Mouse (Mus musculus) stomach, postnatal 0 days (tissue): Measurements from ENCODE around the gene Map3k20. TPM values are rescaled to one million over a fixed set of nuclear protein-coding genes. Genes with fewer than 3 reads are reported as not detected.

Source experiments
- ATAC-seq: fragments of 200-750 bp; cut with Nextera tagmentation; 2 replicates; pipeline ENCODE4 v1.8.0; 2017; ENCODE audit not compliant: low FRiP score, low TSS enrichment
- DNase-seq: peaks from one replicate; pipeline ENCODE4 v3.0.0-alpha.2; 2016; ENCODE audit warnings: low spot score
- H3K27ac ChIP-seq: fragments of 300-500 bp; sonication (generic); replicated peaks from 2 replicates; pipeline ENCODE4 v1.5.1; 2014; ENCODE audit warnings: mild to moderate bottlenecking, control low read depth
- H3K27me3 ChIP-seq: fragments of 300-500 bp; sonication (generic); 2 replicates; pipeline ENCODE4 v1.6.1; 2014; ENCODE audit warnings: low read length; ENCODE audit not compliant: control insufficient read depth, insufficient read depth
- H3K36me3 ChIP-seq: fragments of 300-500 bp; sonication (generic); 2 replicates; pipeline ENCODE4 v1.6.1; 2014; ENCODE audit warnings: low read length, mixed read lengths; ENCODE audit not compliant: control insufficient read depth, insufficient read depth
- H3K4me1 ChIP-seq: fragments of 300-500 bp; sonication (generic); replicated peaks from 2 replicates; pipeline ENCODE4 v1.6.1; 2014; ENCODE audit warnings: antibody characterized with exemption; ENCODE audit not compliant: control insufficient read depth, insufficient read depth
- H3K4me2 ChIP-seq: fragments of 300-500 bp; sonication (generic); replicated peaks from 2 replicates; pipeline ENCODE4 v1.6.1; 2014; ENCODE audit warnings: low read depth, mild to moderate bottlenecking, control low read depth, moderate library complexity
- H3K4me3 ChIP-seq: fragments of 300-500 bp; sonication (generic); 2 replicates; pipeline ENCODE4 v1.5.1; 2014; ENCODE audit warnings: low read depth, low read length, control low read depth
- H3K9ac ChIP-seq: fragments of 300-500 bp; sonication (generic); 2 replicates; pipeline ENCODE4 v1.6.1; 2014; ENCODE audit warnings: mild to moderate bottlenecking, low read length, control low read depth, mixed read lengths
- H3K9me3 ChIP-seq: fragments of 300-500 bp; sonication (generic); 2 replicates; pipeline ENCODE4 v1.6.1; 2016; ENCODE audit warnings: low read length; ENCODE audit not compliant: control insufficient read depth
- CTCF ChIP-seq: IDR thresholded peaks from 2 replicates; pipeline ENCODE4 v1.5.1; 2016; ENCODE audit warnings: antibody characterized with exemption, low read depth, mild to moderate bottlenecking, moderate library complexity
- EP300 ChIP-seq: optimal IDR thresholded peaks from 2 replicates; pipeline ENCODE3; 2016; ENCODE audit warnings: antibody characterized with exemption
- WGBS: fragments of 180-500 bp; shearing (Covaris S2); extraction: QIAGEN DNeasy Blood & Tissue Kit; methylation state at CpG from one replicate; pipeline ENCODE4 v1.1.7; 2014; 5-methylcytosine and 5-hydroxymethylcytosine counted together
- polyA plus RNA-seq: library from polyadenylated mRNA; unstranded; fragments of >200 nt; fragmentation: Nextera tagmentation; extraction: Ambion mirVana; gene quantifications from 2 replicates; pipeline ENCODE4 v1.2.1, GENCODE M21; 2015

Gene Map3k20
- polyA plus RNA-seq, 1 experiment from 2014 or later = 17.0 TPM

DNA sequence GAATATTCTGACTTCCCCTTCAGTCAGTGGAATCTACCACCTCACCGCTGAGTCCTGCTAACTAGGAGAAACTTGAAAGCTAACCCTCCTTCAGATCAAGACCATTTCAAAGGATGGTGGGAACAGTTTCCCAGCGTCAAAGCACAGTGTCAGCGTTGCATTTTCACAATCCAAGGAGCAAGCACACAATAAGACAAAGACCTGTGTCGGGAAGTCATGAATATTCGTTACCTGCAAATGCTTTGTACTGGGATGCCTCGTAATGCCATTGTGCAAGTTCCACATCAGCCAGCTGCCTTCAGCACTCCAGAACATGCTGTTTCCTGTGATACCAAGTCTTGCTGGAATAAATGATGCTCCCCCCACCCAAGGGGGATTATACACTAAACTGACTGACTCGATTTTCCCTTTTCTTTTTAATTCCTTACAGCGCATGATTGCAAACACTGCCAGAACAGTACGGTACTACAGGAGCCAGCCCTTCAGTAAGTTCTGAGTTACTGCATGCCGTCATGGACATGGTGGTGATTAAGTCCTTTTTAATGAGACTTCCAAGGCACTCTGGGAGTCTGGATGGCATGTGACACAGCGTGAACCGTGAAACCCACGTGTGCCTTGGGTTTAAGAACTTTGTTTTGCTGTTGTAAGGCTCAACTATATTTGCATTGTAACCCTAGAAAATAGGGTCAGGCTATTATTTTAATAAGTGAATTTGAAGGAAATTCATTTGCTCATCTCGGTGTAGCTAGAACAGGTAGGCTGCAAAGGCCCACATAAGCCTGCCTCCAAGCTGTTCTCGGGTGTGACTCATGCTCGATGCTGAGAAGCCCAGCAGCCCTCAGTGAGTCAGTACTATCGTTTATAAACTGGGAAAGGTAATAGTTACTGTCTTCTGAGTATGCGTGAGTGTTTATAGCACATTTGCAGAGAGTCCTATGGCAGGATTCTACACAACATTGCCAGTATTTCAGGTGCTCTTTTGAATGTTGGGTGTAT, 32.6 kb upstream of the Map3k20 start:
- no peaks in the 10 kb centered on the region for H3K27me3 ChIP-seq
- H3K4me3 ChIP-seq = no peak overlapping the region
- WGBS = 59% methylated on average over 18 of the region's 18 CpGs
- H3K9me3 ChIP-seq = no peaks in the 10 kb centered on the region
- H3K4me1 ChIP-seq = no peaks in the 10 kb centered on the region; the same call in 1 of the 2 replicates
- no peak overlapping the region for H3K27ac ChIP-seq
- no peaks in the 10 kb centered on the region for H3K36me3 ChIP-seq
- ATAC-seq (peak; percentile 71; the same call in 1 of the 2 replicates), DNase-seq (no peak)
- H3K4me2 ChIP-seq = no peak overlapping the region
- H3K9ac ChIP-seq = no peak overlapping the region
- TF ChIP-seq EP300 = no peak
- no peak for TF ChIP-seq CTCF

DNA sequence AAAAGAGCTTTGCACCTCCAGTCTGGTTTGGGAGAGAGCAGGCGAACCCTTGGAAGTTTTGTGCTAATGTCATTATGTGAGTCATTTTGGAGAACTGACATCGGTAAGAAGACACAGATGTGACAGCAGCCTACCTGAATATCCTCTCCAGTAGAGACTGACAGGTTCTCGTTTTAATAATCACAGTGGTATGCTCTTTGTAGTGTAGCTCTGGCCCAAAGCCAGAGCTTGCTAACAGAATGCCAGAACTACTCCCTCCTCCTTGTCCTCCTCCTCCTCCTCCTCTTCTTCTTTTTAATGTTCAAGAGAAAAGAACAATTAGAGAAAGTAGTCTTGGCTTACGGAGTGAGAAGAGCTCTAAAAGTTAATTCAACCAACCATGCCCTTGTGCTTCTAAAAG, 31.6 kb upstream of the Map3k20 start:
- Histone ChIP-seq H3K4me1 (no peaks in the 10 kb centered on the region; the same call in 1 of the 2 replicates), H3K27ac (no peak overlapping the region), H3K9me3 (no peaks in the 10 kb centered on the region), H3K9ac (no peak overlapping the region), H3K27me3 (no peaks in the 10 kb centered on the region), H3K4me2 (no peak overlapping the region), H3K4me3 (no peak overlapping the region), H3K36me3 (no peaks in the 10 kb centered on the region)
- ATAC-seq = no peak
- no peak for DNase-seq
- 47% methylated on average over 4 of the region's 4 CpGs for WGBS
- TF ChIP-seq CTCF = no peak

DNA sequence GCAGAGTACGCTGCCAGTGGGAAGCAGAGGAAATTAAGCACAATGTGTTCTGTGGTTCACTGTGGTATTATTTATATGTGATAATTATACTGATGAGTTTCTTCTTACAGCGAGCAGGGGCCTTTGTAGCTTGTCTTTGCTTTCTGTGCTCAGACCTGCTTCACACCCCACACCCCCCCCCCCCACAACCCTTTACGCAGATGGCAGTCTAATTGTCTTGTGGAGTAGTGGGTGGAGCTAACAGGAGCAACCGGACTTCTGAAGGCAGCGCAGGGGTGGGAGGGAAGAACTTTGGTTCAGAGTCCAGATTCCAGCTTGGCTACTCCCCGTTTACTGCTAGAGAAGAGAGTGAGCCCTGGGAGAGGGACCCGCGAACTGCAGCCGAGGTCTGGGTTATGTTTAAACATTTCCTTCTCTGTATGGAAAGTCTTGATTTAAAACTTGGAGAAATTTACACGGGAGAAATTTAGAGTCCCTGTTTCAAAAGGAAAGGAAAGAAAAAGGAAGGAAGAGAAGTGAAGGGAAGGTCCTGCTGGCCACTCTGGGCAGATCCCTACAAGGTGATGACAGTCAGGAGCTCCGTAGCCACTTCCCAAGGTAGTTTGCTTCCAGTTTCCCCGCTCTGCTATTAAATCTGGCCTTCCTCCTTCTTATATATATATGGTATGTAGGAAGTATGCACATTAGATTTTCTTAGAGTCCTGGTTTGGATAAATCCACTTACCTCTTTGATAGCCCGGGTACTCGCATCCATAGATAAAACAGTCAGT, 30.4 kb upstream of the Map3k20 start:
- H3K4me1 ChIP-seq = no peaks in the 10 kb centered on the region; the same call in 1 of the 2 replicates
- TF ChIP-seq CTCF = no peak
- no peak for TF ChIP-seq EP300
- no peaks in the 10 kb centered on the region for H3K9me3 ChIP-seq
- H3K9ac ChIP-seq = no peak overlapping the region
- no peaks in the 10 kb centered on the region for H3K27me3 ChIP-seq
- ATAC-seq = peak; percentile 86
- H3K4me2 ChIP-seq = peak overlapping the region; percentile 44
- H3K36me3 ChIP-seq = no peaks in the 10 kb centered on the region
- 21% methylated on average over 14 of the region's 14 CpGs for WGBS
- H3K27ac ChIP-seq = peak overlapping the region; percentile 58
- DNase-seq = peak; percentile 85
- 0 out of 2 replicates have a peak overlapping the region, but pooled peaks have one; percentile 15 for H3K4me3 ChIP-seq

DNA sequence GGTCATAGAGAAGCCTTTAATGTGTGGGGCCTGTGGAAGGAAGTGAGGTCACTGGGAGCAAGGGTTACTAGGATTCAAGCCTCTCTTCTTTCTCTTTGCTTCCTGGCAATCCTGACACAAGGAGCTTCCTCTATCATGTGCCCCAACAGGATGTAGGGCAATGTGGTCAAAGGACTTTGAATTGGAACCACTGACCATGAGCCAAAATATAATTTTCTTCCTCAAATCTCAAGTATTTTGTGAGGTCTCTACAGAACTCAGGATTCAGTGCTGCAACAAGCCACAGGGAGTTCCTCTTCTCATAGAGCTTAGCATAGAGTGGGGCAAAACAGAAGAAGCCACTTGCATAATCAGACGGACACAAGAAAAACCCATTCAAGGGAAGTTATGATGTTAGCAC, 24.7 kb upstream of the Map3k20 start:
- Histone ChIP-seq H3K9ac (no peak overlapping the region), H3K4me2 (no peak overlapping the region), H3K36me3 (no peaks in the 10 kb centered on the region), H3K4me3 (no peak overlapping the region), H3K27me3 (no peaks in the 10 kb centered on the region), H3K4me1 (no peaks in the 10 kb centered on the region), H3K27ac (no peak overlapping the region), H3K9me3 (no peaks in the 10 kb centered on the region)
- ATAC-seq = no peak
- DNase-seq = no peak
- WGBS = 89% methylated on average over 1 of the region's 1 CpGs
- TF ChIP-seq CTCF (no peak), EP300 (no peak)

DNA sequence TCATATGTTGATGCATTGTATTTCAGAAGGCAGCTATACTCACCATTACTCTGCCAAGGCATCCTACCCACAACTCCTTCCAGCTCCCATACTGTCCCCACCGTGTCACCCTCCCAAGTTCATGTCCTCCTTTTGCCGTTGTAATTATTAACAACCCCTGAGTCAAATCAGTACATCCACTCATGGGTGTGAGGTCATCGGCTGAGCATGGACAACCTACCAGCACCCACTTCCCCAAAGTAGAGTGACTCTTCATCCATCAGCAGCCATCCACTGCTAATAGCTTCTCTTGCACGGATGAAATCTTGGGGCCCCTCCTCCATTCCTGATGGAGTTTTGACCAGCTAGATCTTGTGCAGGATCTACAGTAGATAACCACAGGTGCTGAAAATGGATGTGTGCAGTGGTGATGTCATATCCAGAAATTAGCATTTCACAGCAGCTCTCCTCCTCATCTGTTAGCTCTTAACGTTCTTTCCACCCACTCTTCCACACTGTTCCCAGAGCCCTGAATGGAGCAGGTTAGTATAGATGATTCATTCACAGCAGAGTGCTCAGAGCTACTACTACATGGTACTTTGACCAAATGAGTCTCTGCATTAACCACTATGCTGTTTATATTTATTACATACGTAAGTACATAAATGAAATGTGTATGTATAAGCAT, 22.5 kb upstream of the Map3k20 start:
- H3K36me3 ChIP-seq = no peaks in the 10 kb centered on the region
- H3K4me2 ChIP-seq = no peak overlapping the region
- ATAC-seq (no peak), DNase-seq (no peak)
- H3K4me1 ChIP-seq = no peaks in the 10 kb centered on the region
- H3K27me3 ChIP-seq = no peaks in the 10 kb centered on the region
- TF ChIP-seq EP300 = no peak
- no peak for TF ChIP-seq CTCF
- no peaks in the 10 kb centered on the region for H3K9me3 ChIP-seq
- no peak overlapping the region for H3K4me3 ChIP-seq
- H3K9ac ChIP-seq = no peak overlapping the region
- 79% methylated on average over 6 of the region's 6 CpGs for WGBS
- no peak overlapping the region for H3K27ac ChIP-seq
